Mouse (Mus musculus) midbrain, embryonic 16.5 days (tissue): ENCODE results near the gene Hist1h2bh. TPM values are rescaled to one million over a fixed set of nuclear protein-coding genes. Genes with fewer than 3 reads are reported as not detected.
A peak's percentile ranks its signal among the peaks of the same experiment; 100 is the strongest.
"Not testable (repeated sequence)": the region's sequence is repeated elsewhere in the genome, so short reads cannot be mapped to it uniquely, and the experiment has no call there.

Experiments
- ATAC-seq: fragments of 200-750 bp; cut with Nextera tagmentation; 2 replicates; pipeline ENCODE4 v1.8.0; 2017; ENCODE audit warnings: moderate TSS enrichment
- H3K27ac ChIP-seq: fragments of 300-500 bp; sonication (generic); 2 replicates; pipeline ENCODE4 v1.5.1; 2014; ENCODE audit warnings: mild to moderate bottlenecking, low read length, mixed read lengths
- H3K27me3 ChIP-seq: fragments of 300-500 bp; sonication (generic); 2 replicates; pipeline ENCODE4 v1.6.1; 2014; ENCODE audit warnings: low read depth, low read length, mixed read lengths; ENCODE audit not compliant: control insufficient read depth, insufficient read depth
- H3K36me3 ChIP-seq: fragments of 300-500 bp; sonication (generic); 2 replicates; pipeline ENCODE4 v1.6.1; 2014; ENCODE audit warnings: mild to moderate bottlenecking, low read length, moderate library complexity, mixed read lengths; ENCODE audit not compliant: control insufficient read depth, insufficient read depth
- H3K4me1 ChIP-seq: fragments of 300-500 bp; sonication (generic); 2 replicates; pipeline ENCODE4 v1.6.1; 2014; ENCODE audit warnings: mild to moderate bottlenecking, low read length, mixed read lengths; ENCODE audit not compliant: control insufficient read depth, insufficient read depth
- H3K4me2 ChIP-seq: fragments of 300-500 bp; sonication (generic); 2 replicates; pipeline ENCODE4 v1.6.1; 2014; ENCODE audit warnings: mild to moderate bottlenecking, low read length, mixed read lengths
- H3K4me3 ChIP-seq: fragments of 300-500 bp; sonication (generic); 2 replicates; pipeline ENCODE4 v1.5.1; 2014; ENCODE audit warnings: low read depth, mild to moderate bottlenecking, low read length, moderate library complexity, mixed read lengths
- H3K9ac ChIP-seq: fragments of 300-500 bp; sonication (generic); 2 replicates; pipeline ENCODE4 v1.6.1; 2014; ENCODE audit warnings: low read depth, low read length, mixed read lengths
- H3K9me3 ChIP-seq: fragments of 300-500 bp; sonication (generic); replicated peaks from 2 replicates; pipeline ENCODE4 v1.6.1; 2014; ENCODE audit warnings: mild to moderate bottlenecking, low read length, mixed read lengths; ENCODE audit not compliant: control insufficient read depth, poor library complexity, severe bottlenecking
- WGBS: fragments of 180-500 bp; shearing (Covaris S2); extraction: QIAGEN DNeasy Blood & Tissue Kit; methylation state at CpG from one replicate; pipeline ENCODE4 v1.1.7; 2014; 5-methylcytosine and 5-hydroxymethylcytosine counted together
- polyA plus RNA-seq: library from polyadenylated mRNA; unstranded; fragments of >200 nt; fragmentation: Nextera tagmentation; extraction: Ambion mirVana; gene quantifications from 2 replicates; pipeline ENCODE4 v1.2.1, GENCODE M21; 2015

Gene Hist1h2bh
- polyA plus RNA-seq, 1 experiment from 2014 or later = not detected

GRCm38 (mm10) chr13:23564482-23564881, 21.3 kb upstream of the Hist1h2bh start:
- Histone ChIP-seq H3K4me3 (no peak overlapping the region), H3K27me3 (no peaks in the 10 kb centered on the region), H3K4me1 (no peaks in the 10 kb centered on the region), H3K9me3 (no peaks in the 10 kb centered on the region), H3K27ac (peak overlapping the region; percentile 98; the same call in 1 of the 2 replicates), H3K4me2 (no peak overlapping the region), H3K36me3 (no peaks in the 10 kb centered on the region), H3K9ac (no peak overlapping the region)
- ATAC-seq = no peak
- 93% methylated on average over 2 of the region's 2 CpGs for WGBS

DNA sequence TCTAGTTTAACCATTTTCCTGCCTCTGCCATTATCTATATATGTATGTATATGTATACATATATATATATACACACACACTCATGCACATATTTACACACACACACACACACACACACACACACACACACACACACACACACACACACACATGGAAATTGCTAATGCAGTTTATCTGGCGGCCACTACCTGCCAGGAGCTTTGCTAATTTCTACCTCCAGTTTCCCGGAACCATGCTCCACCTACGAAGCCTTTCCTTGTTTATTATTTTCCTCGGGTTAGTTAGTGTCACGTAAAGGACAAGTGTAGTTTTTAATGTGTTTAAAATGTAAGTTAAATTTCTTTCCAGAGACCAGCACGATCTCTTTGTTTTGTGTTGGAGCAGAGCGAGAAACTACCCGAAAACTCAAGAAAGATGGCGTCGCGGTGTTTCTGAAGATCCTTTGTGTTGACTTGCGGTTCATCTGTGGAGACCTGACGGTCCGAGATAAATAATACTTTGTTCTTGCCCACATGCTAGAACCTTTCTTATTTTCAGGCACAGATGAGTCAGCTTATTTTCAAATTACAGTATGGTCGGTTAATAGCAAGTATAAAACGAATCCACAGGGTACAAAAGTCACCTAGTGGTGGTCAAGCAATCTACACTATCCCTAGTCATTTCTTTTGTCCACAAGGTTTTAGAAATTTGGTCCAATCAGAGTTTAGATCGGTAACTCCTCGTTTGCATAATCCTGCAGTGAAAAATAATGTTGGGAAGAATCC, 19.7 kb upstream of the Hist1h2bh start:
- peak; percentile 57 for ATAC-seq
- peak overlapping the region; percentile 85 for H3K4me2 ChIP-seq
- H3K36me3 ChIP-seq = no peaks in the 10 kb centered on the region
- WGBS = 3% methylated on average over 18 of the region's 18 CpGs
- no peaks in the 10 kb centered on the region for H3K4me1 ChIP-seq
- peak overlapping the region; percentile 60 for H3K9ac ChIP-seq
- H3K9me3 ChIP-seq = no peaks in the 10 kb centered on the region
- peak overlapping the region; percentile 47 for H3K4me3 ChIP-seq
- no peaks in the 10 kb centered on the region for H3K27me3 ChIP-seq
- peak overlapping the region; percentile 98 for H3K27ac ChIP-seq

GRCm38 (mm10) chr13:23561883-23562659, 18.9 kb upstream of the Hist1h2bh start, which contains the start of gene Hist1h3e:
Gene Hist1h3e (minus strand): TSS chr13:23562369.
- Histone ChIP-seq H3K27ac (peak within 1 kb of the TSS; percentile 98), H3K9ac (peak within 1 kb of the TSS; percentile 73), H3K4me3 (peak within 1 kb of the TSS; percentile 47), H3K4me2 (peak within 1 kb of the TSS; percentile 85)
- H3K27me3 ChIP-seq, H3K4me1 ChIP-seq, H3K36me3 ChIP-seq, H3K9me3 ChIP-seq: not testable (repeated sequence)
- ATAC-seq = peak; percentile 97
- WGBS = under 1% methylated on average over 48 of the region's 67 CpGs

DNA sequence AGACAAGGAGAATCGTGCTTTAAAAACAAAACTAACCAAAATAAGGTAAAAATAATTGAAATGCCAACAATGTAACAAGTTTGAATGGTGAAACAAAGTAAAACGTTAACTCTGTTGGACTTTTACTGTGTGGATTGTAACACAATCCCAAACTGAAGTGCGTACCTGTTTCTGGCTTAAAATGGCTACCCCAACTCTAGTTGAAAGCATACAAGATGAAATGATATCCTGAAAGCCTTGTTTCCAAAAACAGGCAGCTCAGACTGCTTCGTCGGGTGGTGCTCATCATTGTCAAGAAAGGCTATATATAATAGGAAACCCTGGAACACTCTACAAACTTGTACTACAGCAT, 18.3 kb upstream of the Hist1h2bh start:
- not testable (repeated sequence) for H3K4me1 ChIP-seq, H3K36me3 ChIP-seq, H3K27me3 ChIP-seq, H3K9me3 ChIP-seq, ATAC-seq, H3K9ac ChIP-seq
- Histone ChIP-seq H3K4me2 (peak overlapping the region; percentile 85), H3K4me3 (peak overlapping the region; percentile 47), H3K27ac (peak overlapping the region; percentile 98)
- WGBS = 0% methylated on average over 2 of the region's 5 CpGs

GRCm38 (mm10) chr13:23560699-23561098, 17.5 kb upstream of the Hist1h2bh start:
- H3K27me3 ChIP-seq, H3K4me2 ChIP-seq, H3K9me3 ChIP-seq, H3K27ac ChIP-seq, H3K9ac ChIP-seq, H3K4me3 ChIP-seq, ATAC-seq, H3K36me3 ChIP-seq, H3K4me1 ChIP-seq: not testable (repeated sequence)
- WGBS = 14% methylated on average over 2 of the region's 2 CpGs

- Histone ChIP-seq H3K9me3 (no peaks in the 10 kb centered on the region), H3K27ac (no peak overlapping the region), H3K4me2 (no peak overlapping the region), H3K9ac (0 out of 2 replicates have a peak overlapping the region, but pooled peaks have one; percentile 10), H3K36me3 (no peaks in the 10 kb centered on the region), H3K27me3 (no peaks in the 10 kb centered on the region), H3K4me3 (no peak overlapping the region), H3K4me1 (peaks cover 18% of the 10 kb centered on the region)
- 68% methylated on average over 3 of the region's 3 CpGs for WGBS
- ATAC-seq = no peak
These were observed 13.7 kb upstream of the Hist1h2bh start for GRCm38 (mm10) chr13:23556906-23557305.

GRCm38 (mm10) chr13:23555839-23556416, 12.7 kb upstream of the Hist1h2bh start:
- Histone ChIP-seq H3K27ac (peak overlapping the region; percentile 83), H3K4me3 (peak overlapping the region; percentile 46), H3K9me3 (no peaks in the 10 kb centered on the region), H3K27me3 (no peaks in the 10 kb centered on the region), H3K9ac (peak overlapping the region; percentile 63), H3K4me2 (peak overlapping the region; percentile 96), H3K36me3 (no peaks in the 10 kb centered on the region), H3K4me1 (peaks cover 18% of the 10 kb centered on the region)
- peak; percentile 80 for ATAC-seq
- WGBS = under 1% methylated on average over 18 of the region's 18 CpGs

DNA sequence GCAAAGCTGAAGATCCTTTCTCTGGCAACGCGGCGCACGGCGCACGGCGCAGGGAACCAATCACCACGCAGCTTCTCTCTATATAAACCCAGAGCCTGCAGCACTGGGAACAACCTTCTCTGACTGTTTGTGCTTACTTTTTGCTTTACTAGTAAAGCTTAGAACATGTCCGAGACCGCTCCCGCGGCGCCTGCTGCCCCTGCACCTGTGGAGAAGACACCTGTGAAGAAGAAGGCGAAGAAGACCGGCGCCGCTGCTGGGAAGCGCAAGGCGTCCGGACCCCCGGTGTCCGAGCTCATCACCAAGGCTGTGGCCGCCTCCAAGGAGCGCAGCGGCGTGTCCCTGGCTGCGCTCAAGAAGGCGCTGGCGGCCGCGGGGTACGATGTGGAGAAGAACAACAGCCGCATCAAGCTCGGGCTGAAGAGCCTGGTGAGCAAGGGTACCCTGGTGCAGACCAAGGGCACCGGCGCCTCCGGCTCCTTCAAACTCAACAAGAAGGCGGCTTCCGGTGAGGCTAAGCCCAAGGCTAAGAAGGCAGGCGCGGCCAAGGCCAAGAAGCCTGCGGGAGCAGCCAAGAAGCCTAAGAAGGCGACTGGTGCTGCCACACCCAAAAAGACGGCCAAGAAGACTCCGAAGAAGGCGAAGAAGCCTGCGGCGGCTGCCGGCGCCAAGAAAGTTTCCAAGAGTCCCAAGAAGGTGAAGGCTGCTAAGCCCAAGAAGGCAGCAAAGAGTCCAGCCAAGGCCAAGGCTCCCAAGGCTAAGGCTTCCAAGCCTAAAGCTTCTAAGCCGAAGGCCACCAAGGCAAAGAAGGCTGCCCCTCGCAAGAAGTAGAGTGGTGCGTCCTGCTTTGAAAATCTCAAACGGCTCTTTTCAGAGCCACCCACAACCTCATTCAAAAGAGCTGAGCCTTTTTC, 12.0 kb upstream of the Hist1h2bh start:
- Histone ChIP-seq H3K4me2 (peak overlapping the region; percentile 96), H3K4me3 (peak overlapping the region; percentile 46), H3K27me3 (no peaks in the 10 kb centered on the region), H3K4me1 (peaks cover 23% of the 10 kb centered on the region), H3K36me3 (no peaks in the 10 kb centered on the region), H3K9ac (peak overlapping the region; percentile 63), H3K9me3 (no peaks in the 10 kb centered on the region), H3K27ac (peak overlapping the region; percentile 78)
- under 1% methylated on average over 50 of the region's 54 CpGs for WGBS
- peak; percentile 66 for ATAC-seq
